Mouse (Mus musculus): ENCODE measurements around the gene Adcy2.

Adcy2 gene

GRCm38 (mm10) chr13:68607652-68608405, 391.5 kb downstream of the Adcy2 start:
- no peak for DNase-seq

GRCm38 (mm10) chr13:68605689-68606126, 393.6 kb downstream of the Adcy2 start:
- DNase-seq, result no peak

- DNase-seq, result no peak
Measured at GRCm38 (mm10) chr13:68603085-68603484, 396.3 kb downstream of the Adcy2 start.

GRCm38 (mm10) chr13:68601184-68601583, 398.2 kb downstream of the Adcy2 start:
- DNase-seq, result no peak

GRCm38 (mm10) chr13:68598953-68599352, 400.4 kb downstream of the Adcy2 start:
- no peak for DNase-seq

- no peak for DNase-seq
Measured at GRCm38 (mm10) chr13:68597667-68598066, 401.7 kb downstream of the Adcy2 start.

GRCm38 (mm10) chr13:68597199-68597598, 402.1 kb downstream of the Adcy2 start, which contains the start of gene 1700001L19Rik:
1700001L19Rik (plus strand) TSS chr13:68597421.
- DNase-seq, result no peak

- no peak for DNase-seq
Measured at GRCm38 (mm10) chr13:68593797-68594196, 405.5 kb downstream of the Adcy2 start.

- no peak for DNase-seq
Measured at GRCm38 (mm10) chr13:68588352-68588751, 411.0 kb downstream of the Adcy2 start.

GRCm38 (mm10) chr13:68585441-68585840, 413.9 kb downstream of the Adcy2 start:
- DNase-seq, result no peak

GRCm38 (mm10) chr13:68583961-68584360, 415.4 kb downstream of the Adcy2 start:
- no peak for DNase-seq

- DNase-seq, result peak in 1 of 2 experiments; percentile 24
Measured at GRCm38 (mm10) chr13:68582517-68582780, 416.9 kb downstream of the Adcy2 start.

- peak; percentile 90 to 93 for DNase-seq
Measured at GRCm38 (mm10) chr13:68581747-68582516, 417.4 kb downstream of the Adcy2 start, which contains the start of the genes Mtrr and Fastkd3. Mtrr (minus strand) TSS chr13:68582149. Fastkd3 (plus strand) TSS chr13:68582234.

- DNase-seq, result peak; percentile 2 to 3
Measured at GRCm38 (mm10) chr13:68581086-68581740, 418.1 kb downstream of the Adcy2 start.

- DNase-seq, result no peak
Measured at GRCm38 (mm10) chr13:68577945-68578344, 421.4 kb downstream of the Adcy2 start.

- DNase-seq, result no peak
Measured at GRCm38 (mm10) chr13:68574398-68574797, 424.9 kb downstream of the Adcy2 start.

GRCm38 (mm10) chr13:68572966-68573913, 426.1 kb downstream of the Adcy2 start:
- no peak for DNase-seq

- DNase-seq, result no peak
Measured at GRCm38 (mm10) chr13:68572247-68572646, 427.1 kb downstream of the Adcy2 start.
